32 mouse cellular contexts compared by ENCODE assay signal in the genomic region with DNA sequence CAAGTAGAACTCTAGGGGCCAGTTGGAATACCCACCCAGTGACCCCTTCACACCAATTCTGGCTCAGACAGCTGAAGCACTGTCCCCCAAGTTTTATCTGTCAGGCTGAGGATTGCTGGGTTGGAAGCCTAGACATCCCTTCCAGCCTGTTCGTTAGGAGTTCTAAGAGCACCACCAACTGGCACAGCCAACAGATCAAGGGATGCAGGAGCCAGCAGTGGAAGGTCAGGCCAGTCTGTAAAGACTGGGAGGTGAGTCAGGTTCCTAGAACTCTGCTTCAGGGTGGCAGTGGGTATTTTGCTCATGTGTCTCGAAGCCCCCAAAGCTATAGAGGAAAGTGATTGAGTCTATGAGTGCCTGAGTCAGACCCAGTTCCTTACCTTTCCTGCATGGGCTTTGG. TPM values are rescaled to one million over a fixed set of nuclear protein-coding genes. Genes with fewer than 3 reads are reported as not detected.
DNase-seq lines count a peak whose midpoint lies in the region; ATAC-seq and TF ChIP-seq lines count a peak whose summit lies in the region.
"Had no signal": no experiment of that assay in that cellular context is flagged by ENCODE, and none has a peak within 500 bp of the region (broad histone marks: within the 10 kb centered on the region; RNA-seq: fewer than 3 reads in every experiment).

No protein-coding gene starts in this region.

- in situ Hi-C loops in CH12.LX (cut with MboI; ENCODE audit: low pct_ligation_motif_present, low pct_unique_long_range_greater_than_20kb, low sequenced_read_pairs): no loop called here

- no peak for TF ChIP-seq POLR2A in CH12.LX (IDR thresholded peaks at IDR 0.05; ENCODE audit: low read depth, low read length)

- H3K4me1 ChIP-seq in intestine, embryonic 14.5 days (replicated peaks; ENCODE audit: control insufficient read depth, insufficient read depth, low read length): no peaks in the 10 kb centered on the region
- no peaks in the 10 kb centered on the region for H3K4me1 ChIP-seq in intestine, postnatal 0 days (replicated peaks; ENCODE audit: control insufficient read depth, insufficient read depth, low read length)
- H3K4me1 ChIP-seq in liver, postnatal 0 days (ENCODE audit: insufficient read depth): no peaks in the 10 kb centered on the region
- no peaks in the 10 kb centered on the region for H3K4me1 ChIP-seq in CH12.LX (ENCODE audit: control insufficient read depth in 1 of 2, insufficient read depth in 2 of 2)
- H3K4me1 ChIP-seq: liver, embryonic 13.5 days had no signal

- no peak overlapping the region for H3K4me2 ChIP-seq in intestine, embryonic 14.5 days (ENCODE audit: low read length)
- no peak overlapping the region for H3K4me2 ChIP-seq in intestine, postnatal 0 days (replicated peaks; ENCODE audit: low read depth)
- H3K4me2 ChIP-seq in liver, postnatal 0 days (ENCODE audit: low read depth, low read length): no peak overlapping the region
- no peak overlapping the region for H3K4me2 ChIP-seq in CH12.LX (ENCODE audit: insufficient read depth, low read depth, poor library complexity, severe bottlenecking)
- H3K4me2 ChIP-seq: embryonic facial prominence, embryonic 15.5 days; forebrain, embryonic 12.5 days; heart, embryonic 15.5 days; hindbrain, embryonic 14.5 days; limb, embryonic 12.5 days; liver, embryonic 13.5 days; lung, embryonic 14.5 days; stomach, embryonic 15.5 days had no signal

- peak; percentile 1 for TF ChIP-seq RAD21 in CH12.LX (IDR thresholded peaks at IDR 0.05; ENCODE audit: low read depth, low read length)

- H3K36me3 ChIP-seq in intestine, embryonic 14.5 days (ENCODE audit: control insufficient read depth, insufficient read depth, low read length): no peaks in the 10 kb centered on the region
- no peaks in the 10 kb centered on the region for H3K36me3 ChIP-seq in intestine, postnatal 0 days (ENCODE audit: control insufficient read depth, insufficient read depth)
- H3K36me3 ChIP-seq in liver, postnatal 0 days (replicated peaks; ENCODE audit: insufficient read depth, low read length): no peaks in the 10 kb centered on the region
- H3K36me3 ChIP-seq in CH12.LX (replicated peaks in 1 of 2; ENCODE audit: control insufficient read depth in 1 of 2, insufficient read depth in 1 of 2, low read length in 1 of 2): no peaks in the 10 kb centered on the region
- H3K36me3 ChIP-seq: embryonic facial prominence, embryonic 15.5 days; heart, embryonic 15.5 days; limb, embryonic 12.5 days; liver, embryonic 13.5 days; stomach, embryonic 15.5 days had no signal

- no peaks in the 10 kb centered on the region for H3K79me2 ChIP-seq in CH12.LX (replicated peaks; ENCODE audit: control insufficient read depth, extremely low read depth, insufficient read depth, poor library complexity, severe bottlenecking)

- no peak for TF ChIP-seq CTCF in intestine, postnatal 0 days (IDR thresholded peaks at IDR 0.05; ENCODE audit: low read depth)
- TF ChIP-seq CTCF in liver, postnatal 0 days (IDR thresholded peaks at IDR 0.05; ENCODE audit: low read depth): 0 out of 2 replicates have a peak, but pooled peaks have one; percentile 8
- TF ChIP-seq CTCF in CH12.LX (conservative IDR thresholded peaks at IDR 0.05 in 1 of 2, IDR thresholded peaks at IDR 0.05 in 1 of 2; ENCODE audit: low read depth in 2 of 2, low read length in 2 of 2): no peak

- no peak for ATAC-seq in intestine, embryonic 14.5 days (replicated peaks; ENCODE audit: low FRiP score, low TSS enrichment, low read depth)
- ATAC-seq in intestine, postnatal 0 days: no peak
- no peak for ATAC-seq in liver, postnatal 0 days
- ATAC-seq: activated CD4-positive, CD25-positive, alpha-beta regulatory T cell, adult 4 months; forebrain, postnatal 0 days had no signal

- no peak overlapping the region for H3K9ac ChIP-seq in intestine, embryonic 14.5 days (ENCODE audit: low read length)
- no peak overlapping the region for H3K9ac ChIP-seq in intestine, postnatal 0 days (ENCODE audit: low read depth, low read length)
- H3K9ac ChIP-seq in liver, postnatal 0 days (replicated peaks): no peak overlapping the region
- no peak overlapping the region for H3K9ac ChIP-seq in CH12.LX (ENCODE audit: insufficient read depth, low read depth)
- H3K9ac ChIP-seq: embryonic facial prominence, embryonic 15.5 days; forebrain, embryonic 12.5 days; forebrain, postnatal 0 days; heart, embryonic 15.5 days; hindbrain, embryonic 14.5 days; limb, embryonic 12.5 days; liver, embryonic 13.5 days; lung, embryonic 14.5 days; stomach, embryonic 15.5 days had no signal

- no peaks in the 10 kb centered on the region for H3K27me3 ChIP-seq in intestine, embryonic 14.5 days (replicated peaks; ENCODE audit: control insufficient read depth, insufficient read depth, low read length)
- no peaks in the 10 kb centered on the region for H3K27me3 ChIP-seq in intestine, postnatal 0 days (replicated peaks; ENCODE audit: control insufficient read depth, insufficient read depth, low read length)
- no peaks in the 10 kb centered on the region for H3K27me3 ChIP-seq in liver, postnatal 0 days (ENCODE audit: insufficient read depth, low read length)
- H3K27me3 ChIP-seq in CH12.LX (replicated peaks): no peaks in the 10 kb centered on the region
- H3K27me3 ChIP-seq: embryonic facial prominence, embryonic 15.5 days; forebrain, embryonic 12.5 days; heart, embryonic 15.5 days; limb, embryonic 12.5 days; liver, embryonic 13.5 days; stomach, embryonic 15.5 days had no signal

- no peak overlapping the region for H3K27ac ChIP-seq in intestine, embryonic 14.5 days (ENCODE audit: low read depth)
- H3K27ac ChIP-seq in intestine, postnatal 0 days (ENCODE audit: low read depth, low read length): no peak overlapping the region
- H3K27ac ChIP-seq in liver, postnatal 0 days (ENCODE audit: low read depth): no peak overlapping the region
- H3K27ac ChIP-seq in CH12.LX (ENCODE audit: insufficient read depth, low read depth): no peak overlapping the region
- H3K27ac ChIP-seq: embryonic facial prominence, embryonic 15.5 days; forebrain, embryonic 12.5 days; heart, embryonic 15.5 days; hindbrain, embryonic 14.5 days; left cerebral cortex, adult 2 months; limb, embryonic 12.5 days; liver, embryonic 13.5 days; midbrain, embryonic 10.5 days; stomach, embryonic 15.5 days had no signal

- TF ChIP-seq EP300 in liver, postnatal 0 days (IDR thresholded peaks at IDR 0.05; ENCODE audit: low read depth): no peak
- no peak for TF ChIP-seq EP300 in CH12.LX (IDR thresholded peaks at IDR 0.05; ENCODE audit: low read length)

- DNase-seq in intestine, embryonic 14.5 days (ENCODE audit: low spot score): peak; percentile 15
- no peak for DNase-seq in liver, postnatal 0 days
- DNase-seq in liver: no peak
- DNase-seq in CH12.LX (ENCODE audit: extremely low read depth): no peak
- DNase-seq in adipocyte (ENCODE audit: low spot score): peak; percentile 39
- DNase-seq in spleen, postnatal 4 days (ENCODE audit: low spot score in 2 of 2): no peak
- DNase-seq: adrenal gland, adult 8-10 months; B cell, adult 2 months; cerebellum, adult 9-10 months; forebrain, postnatal 0 days; gastrocnemius, postnatal 10 days; heart, postnatal 4 days; kidney, adult 8-10 months; kidney, postnatal 10 days; liver, embryonic 13.5 days; lung, embryonic 14.5 days; retina, postnatal 1 day; right cerebral cortex, postnatal 14 days; thymus, adult 2 months; thymus, postnatal 4 days had no signal

- WGBS in intestine, embryonic 14.5 days: 86% methylated on average over 2 of the region's 2 CpGs
- 94% methylated on average over 2 of the region's 2 CpGs for WGBS in intestine, postnatal 0 days
- 66% methylated on average over 2 of the region's 2 CpGs for WGBS in liver, postnatal 0 days (ENCODE audit: insufficient replicate concordance)

- no peaks in the 10 kb centered on the region for H3K9me3 ChIP-seq in intestine, embryonic 14.5 days (ENCODE audit: control insufficient read depth, low read length)
- no peaks in the 10 kb centered on the region for H3K9me3 ChIP-seq in intestine, postnatal 0 days (ENCODE audit: control insufficient read depth)
- H3K9me3 ChIP-seq in liver, postnatal 0 days (ENCODE audit: low read length): no peaks in the 10 kb centered on the region
- no peaks in the 10 kb centered on the region for H3K9me3 ChIP-seq in CH12.LX (replicated peaks; ENCODE audit: low read length)
- H3K9me3 ChIP-seq: embryonic facial prominence, embryonic 15.5 days; forebrain, embryonic 12.5 days; heart, embryonic 15.5 days; limb, embryonic 12.5 days; liver, embryonic 13.5 days; midbrain, embryonic 10.5 days; stomach, embryonic 15.5 days had no signal

- H3K4me3 ChIP-seq in intestine, embryonic 14.5 days (ENCODE audit: low read depth, low read length): no peak overlapping the region
- no peak overlapping the region for H3K4me3 ChIP-seq in intestine, postnatal 0 days (ENCODE audit: low read depth, low read length)
- no peak overlapping the region for H3K4me3 ChIP-seq in liver, postnatal 0 days (ENCODE audit: low read depth, low read length)
- no peak overlapping the region for H3K4me3 ChIP-seq in CH12.LX (replicated peaks in 1 of 3; ENCODE audit: low read depth in 2 of 3, low read length in 2 of 3, poor library complexity in 1 of 3)
- H3K4me3 ChIP-seq: embryonic facial prominence, embryonic 15.5 days; forebrain, embryonic 12.5 days; heart, embryonic 15.5 days; left cerebral cortex, adult 2 months; limb, embryonic 12.5 days; liver, embryonic 13.5 days; midbrain, embryonic 10.5 days; myocyte; stomach, embryonic 15.5 days had no signal

- dilution Hi-C loops in CH12.LX (cut with MboI; ENCODE audit: extremely low pct_ligation_motif_present, extremely low pct_unique_long_range_greater_than_20kb, low sequenced_read_pairs): no loop called here

TF ChIP-seq in CH12.LX, 34 proteins besides CTCF, POLR2A, EP300 and RAD21 (continues in another document):
- TF ChIP-seq TBP (conservative IDR thresholded peaks at IDR 0.05; ENCODE audit: low read depth, low read length): no peak
- TF ChIP-seq ELF1 (IDR thresholded peaks at IDR 0.05; ENCODE audit: low read depth, low read length): no peak
- TF ChIP-seq PAX5 (IDR thresholded peaks at IDR 0.05; ENCODE audit: low read length): no peak
- no peak for TF ChIP-seq RCOR1 (conservative IDR thresholded peaks at IDR 0.05; ENCODE audit: low read depth, low read length)
- TF ChIP-seq MXI1 (IDR thresholded peaks at IDR 0.05; ENCODE audit: low read depth, low read length): no peak
- TF ChIP-seq SMC3 (IDR thresholded peaks at IDR 0.05; ENCODE audit: low read depth, low read length): no peak
- TF ChIP-seq NRF1 (IDR thresholded peaks at IDR 0.05; ENCODE audit: low read depth, low read length): no peak
- no peak for TF ChIP-seq ZMIZ1 (IDR thresholded peaks at IDR 0.05; ENCODE audit: low read depth, low read length)
- no peak for TF ChIP-seq JUN (IDR thresholded peaks at IDR 0.05; ENCODE audit: insufficient read depth, low read depth, low read length)
- no peak for TF ChIP-seq UBTF (IDR thresholded peaks at IDR 0.05; ENCODE audit: low read depth, low read length)

RNA-seq across cellular contexts. Expression of gene Kif5c, which starts 37.9 kb away (rescaled TPM):
- polyA plus RNA-seq in intestine, embryonic 14.5 days (2014; fragmentation: Nextera tagmentation; extraction: Ambion mirVana): 11.3 and 11.9 TPM in 2 replicates
- polyA plus RNA-seq in intestine, postnatal 0 days (2015; fragmentation: Nextera tagmentation; extraction: Ambion mirVana): 2.7 and 3.0 TPM in 2 replicates
- 0.12 and 0.13 TPM in 2 replicates for polyA plus RNA-seq in liver, postnatal 0 days (2015; fragmentation: Nextera tagmentation; extraction: Ambion mirVana)
- 3.5 and 4.8 TPM in 2 replicates for total RNA-seq in CH12.LX (2012; rRNA removed)
- total RNA-seq in CH12.LX (2014; rRNA removed): 2.5 and 3.0 TPM in 2 replicates
- 3.1 and 4.4 TPM in 2 replicates for polyA plus RNA-seq in CH12.LX (2012; ENCODE audit: insufficient read length, low read depth)
- total RNA-seq: megakaryocyte progenitor cell, adult 5-6 weeks had no signal

Comparison
In these comparisons a context has a peak if more than half of its experiments do, and no peak if none do; other contexts are left out.
1. DNase-seq: peak in intestine, embryonic 14.5 days (single experiment) and adipocyte (single experiment); none in liver, postnatal 0 days (single experiment), liver (single experiment), CH12.LX (single experiment) and spleen, postnatal 4 days (0 of 2).